Mouse (Mus musculus): ENCODE measurements around the gene Tmem50a.
"Not testable (repeated sequence)": the region's sequence is repeated elsewhere in the genome, so short reads cannot be mapped to it uniquely, and the experiment has no call there.

Gene Tmem50a

DNA sequence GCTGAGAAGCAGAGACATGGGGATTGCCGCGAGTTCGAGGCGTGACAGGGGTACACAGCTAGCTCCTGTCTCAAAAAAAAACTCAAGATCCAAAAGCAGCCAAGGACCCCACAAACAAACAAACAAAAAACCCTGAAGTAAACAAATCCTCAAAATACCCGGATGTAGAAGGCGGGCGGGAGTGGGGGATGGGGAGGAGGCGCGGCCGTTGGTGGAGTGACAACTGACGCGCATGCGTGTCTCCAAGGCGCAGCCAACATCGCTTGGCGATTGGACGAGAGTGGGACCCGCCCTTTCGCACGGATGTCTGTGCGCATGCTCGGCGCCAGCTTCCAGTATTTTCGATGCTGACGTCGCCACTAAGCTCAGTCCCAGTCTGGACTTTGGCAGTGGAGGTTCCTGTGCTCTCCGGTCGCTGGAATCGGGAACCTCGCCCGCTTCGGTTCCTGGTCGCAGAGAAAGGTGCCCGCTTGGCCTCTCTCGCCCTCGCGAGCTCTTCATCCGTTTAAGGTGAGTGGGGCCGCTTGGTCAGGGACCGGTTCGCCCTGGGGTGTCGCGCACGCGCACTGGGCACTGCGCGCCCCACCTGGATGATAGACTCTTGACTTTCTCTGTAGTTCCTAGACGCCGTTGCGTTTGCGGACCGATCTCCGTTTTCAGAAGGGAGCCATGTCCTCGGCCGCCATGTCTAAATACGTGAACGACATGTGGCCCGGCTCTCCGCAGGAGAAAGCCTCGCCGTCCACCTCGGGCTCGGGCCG, 8.6 kb upstream of the Tmem50a start, which contains the start of gene Rsrp1:
TSS of gene Rsrp1 (plus strand) at position 335 of the 761 bp plus-strand sequence.
- peak; percentile 91 for ATAC-seq (ENCODE audit: low TSS enrichment)

DNA sequence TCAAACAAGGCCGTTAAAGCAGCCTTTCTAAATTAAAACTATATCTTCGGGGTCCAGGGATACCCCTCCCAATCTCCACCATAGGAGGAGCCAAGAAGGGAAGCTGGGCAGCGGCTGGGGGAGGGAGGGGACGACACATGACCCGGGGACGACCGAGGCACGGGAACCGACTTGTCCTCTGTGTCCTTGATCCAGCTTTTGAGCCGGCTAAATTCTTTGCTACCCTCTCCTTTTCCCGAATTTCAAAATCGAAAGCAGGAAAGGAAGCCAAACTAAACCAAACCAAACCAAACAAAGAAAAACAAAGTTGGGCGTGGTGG, 8.1 kb upstream of the Tmem50a start:
- ATAC-seq (ENCODE audit: low TSS enrichment) = no peak

DNA sequence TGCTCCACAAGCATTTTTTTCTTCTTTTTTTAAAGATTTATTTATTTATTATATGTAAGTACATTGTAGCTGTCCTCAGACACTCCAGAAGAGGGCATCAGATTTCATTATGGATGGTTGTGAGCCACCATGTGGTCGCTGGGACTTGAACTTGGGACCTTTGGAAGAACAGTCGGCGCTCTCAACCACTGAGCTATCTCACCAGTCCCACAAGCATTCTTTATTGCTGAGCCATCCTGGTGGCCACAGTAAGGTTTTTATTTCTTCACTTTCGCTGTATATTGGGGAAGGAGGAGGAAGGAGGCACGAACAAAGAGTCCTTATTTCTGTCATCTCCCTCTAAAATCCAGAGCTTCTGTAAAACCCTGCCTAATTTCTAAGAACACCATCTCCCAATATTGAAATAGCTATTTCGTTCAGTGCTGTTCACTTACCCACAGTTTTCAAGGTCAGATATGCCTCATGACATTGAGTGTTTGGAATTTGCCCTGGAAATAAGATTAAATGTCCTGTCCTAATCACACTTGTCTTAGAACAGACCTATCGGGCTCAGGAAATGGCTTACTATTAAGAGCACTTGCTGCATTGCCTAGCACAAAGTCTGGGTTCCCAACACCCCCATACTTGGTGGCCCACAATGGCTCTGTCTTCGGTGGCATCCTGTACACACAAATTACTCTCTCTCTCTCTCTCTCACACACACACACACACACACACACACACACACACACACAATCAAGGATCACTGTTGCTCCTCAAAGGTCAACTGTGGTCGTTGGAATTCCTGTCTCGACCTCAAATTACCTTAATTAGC, 7.5 kb upstream of the Tmem50a start:
- no peak for ATAC-seq (ENCODE audit: low TSS enrichment)

DNA sequence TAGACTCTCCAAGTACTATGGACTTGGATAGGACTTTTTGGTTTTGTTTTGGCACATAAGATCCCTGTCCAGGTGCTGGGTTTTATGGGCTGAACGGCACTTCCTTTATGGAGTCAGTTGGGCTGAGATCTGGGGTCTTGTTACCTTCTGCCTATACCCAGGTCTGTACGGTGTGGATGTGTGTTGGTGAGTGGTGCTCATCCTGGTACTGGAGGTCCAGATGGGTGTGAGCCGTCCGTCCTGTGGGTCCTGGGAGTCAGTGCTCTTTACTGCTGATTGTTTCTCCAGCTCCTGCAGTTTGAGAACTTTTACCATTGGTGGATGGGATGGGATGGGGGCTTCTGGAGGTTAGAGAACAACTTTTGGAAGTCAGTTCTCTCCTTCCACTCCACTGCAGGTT, 6.9 kb upstream of the Tmem50a start:
- ATAC-seq (ENCODE audit: low TSS enrichment) = no peak

DNA sequence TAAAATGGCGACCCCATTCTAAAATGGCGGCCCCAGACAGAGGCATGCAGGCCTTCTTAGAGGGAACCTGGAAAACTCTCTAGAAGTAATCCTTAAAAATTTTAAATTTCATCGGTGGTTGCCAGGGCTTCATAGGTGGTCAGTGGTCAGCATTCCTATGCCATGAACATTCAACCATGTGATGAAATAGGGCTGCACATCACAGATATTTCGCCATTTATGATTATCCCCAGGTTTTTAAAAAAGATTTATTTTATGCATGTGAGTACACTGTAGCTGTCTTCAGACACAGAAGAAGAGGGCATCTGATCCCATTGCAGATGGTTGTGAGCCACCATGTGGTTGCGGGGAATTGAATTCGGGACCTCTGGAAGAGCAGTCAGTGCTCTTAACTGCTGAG, 5.8 kb upstream of the Tmem50a start:
- no peak for ATAC-seq (ENCODE audit: low TSS enrichment)

DNA sequence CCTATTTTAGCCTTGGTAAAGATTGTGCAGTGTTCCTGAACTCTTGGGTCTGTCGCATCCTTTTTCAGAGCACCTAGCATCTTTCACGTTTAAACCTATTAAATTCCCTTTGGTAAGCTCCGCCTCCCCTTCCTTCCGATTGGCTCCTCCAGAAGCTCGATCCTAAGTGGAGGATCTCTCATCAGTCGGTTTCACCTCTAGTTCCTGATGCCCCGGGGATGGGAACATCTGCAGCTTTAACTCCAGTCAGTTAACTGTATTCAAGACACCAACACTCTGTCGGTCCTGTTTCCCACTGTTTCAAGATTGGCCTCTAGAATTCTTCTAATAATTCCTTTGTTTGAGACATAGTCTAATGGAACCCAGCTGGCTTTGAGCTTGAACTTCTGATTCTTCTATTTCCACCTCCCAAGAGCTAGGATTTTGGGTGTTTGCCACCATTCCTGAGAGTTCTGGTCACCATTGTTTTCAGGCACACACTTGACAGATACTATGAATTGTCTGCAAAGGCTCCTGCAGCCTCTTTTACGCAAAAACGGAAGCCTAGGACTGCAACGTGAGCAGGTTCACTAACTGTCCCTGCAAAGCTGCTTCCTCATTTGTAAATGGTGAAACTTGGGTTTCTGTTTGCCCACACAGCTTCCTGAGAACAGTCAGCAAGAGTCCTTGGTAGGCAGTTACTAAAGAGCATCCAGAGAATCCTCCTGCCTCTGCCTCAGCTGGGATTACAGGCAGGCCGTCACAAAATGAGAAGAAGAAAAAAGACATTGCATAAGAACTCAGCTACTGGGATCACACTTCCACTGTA, 5.1 kb upstream of the Tmem50a start:
- ATAC-seq (ENCODE audit: low TSS enrichment) = no peak

DNA sequence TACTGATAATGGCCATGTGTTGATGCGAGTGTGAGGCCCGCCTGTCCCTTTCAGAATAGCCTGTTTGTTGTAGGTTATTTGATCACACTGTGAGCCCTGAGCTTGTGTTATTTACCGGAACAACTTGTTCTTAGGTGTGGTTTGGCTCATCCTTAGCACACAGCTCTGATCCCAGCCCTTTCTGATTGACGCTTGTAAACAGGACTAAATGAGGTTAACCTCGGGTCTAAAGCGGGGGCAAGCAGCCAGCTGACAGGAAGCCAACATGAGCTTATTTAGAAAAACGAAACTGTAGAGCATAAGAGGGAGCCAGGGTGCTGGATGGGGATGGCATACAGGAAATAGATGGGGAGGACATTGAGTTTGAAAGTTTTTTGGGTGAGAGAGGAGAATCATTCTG, 3.6 kb upstream of the Tmem50a start:
- no peak for ATAC-seq (ENCODE audit: low TSS enrichment)

DNA sequence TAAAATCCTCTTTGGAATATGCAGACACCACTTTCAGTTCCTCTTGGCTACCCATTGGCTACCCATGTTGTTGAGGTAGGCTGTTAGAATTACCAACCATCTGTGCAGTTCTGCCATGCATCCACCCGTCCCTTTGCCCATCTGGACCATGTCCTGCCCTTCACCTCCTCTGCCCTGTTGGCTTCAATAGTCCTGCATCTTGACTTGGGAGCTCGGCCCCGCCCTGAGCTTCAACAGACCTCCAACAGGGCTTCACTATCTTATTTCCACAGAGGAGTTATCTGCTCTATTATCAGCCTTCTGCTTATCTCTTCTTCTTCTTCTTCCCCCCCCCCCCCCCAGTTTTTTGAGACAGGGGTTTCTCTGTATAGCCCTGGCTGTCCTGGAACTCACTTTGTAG, 2.4 kb upstream of the Tmem50a start:
- ATAC-seq (ENCODE audit: low TSS enrichment) = no peak

DNA sequence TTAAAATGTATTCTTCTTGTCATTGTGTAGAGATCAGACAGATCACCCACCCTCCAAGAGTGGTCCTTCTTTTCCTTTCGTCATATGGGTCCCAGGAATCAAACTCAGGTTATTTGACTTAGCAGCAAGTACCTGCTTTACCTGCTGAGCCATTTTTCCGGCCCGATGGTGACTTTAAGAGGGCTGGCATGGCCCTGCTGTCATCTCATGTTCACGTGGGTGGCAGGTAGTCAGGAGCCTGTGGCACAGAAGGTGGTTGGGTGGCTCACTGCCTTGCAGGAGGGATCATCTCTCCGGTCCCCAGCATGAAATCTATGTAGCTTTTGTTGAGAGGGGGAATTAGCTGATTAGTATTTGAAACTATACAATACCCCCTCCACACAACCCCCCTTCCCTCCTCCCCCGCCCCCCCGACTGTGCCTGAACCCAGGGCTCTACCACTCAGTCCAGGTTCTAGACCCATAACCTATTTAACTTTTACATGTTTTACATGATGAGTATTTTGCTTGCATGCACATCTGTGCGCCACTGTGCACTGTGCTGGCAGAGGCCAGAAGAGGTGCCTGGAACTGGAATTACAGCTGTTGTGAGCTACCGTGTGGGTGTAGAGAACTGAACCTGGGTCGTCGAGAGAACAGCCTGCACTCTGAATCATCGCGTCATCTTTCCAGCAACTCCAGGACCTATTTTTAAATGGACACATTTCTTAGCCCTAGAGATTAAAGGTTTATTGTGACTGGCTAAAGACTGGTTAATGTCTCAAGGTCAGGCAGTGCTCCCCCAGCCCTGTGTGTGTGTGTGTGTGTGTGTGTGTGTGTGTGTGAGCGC, 613 bp upstream of the Tmem50a start:
- no peak for ATAC-seq (ENCODE audit: low TSS enrichment)

DNA sequence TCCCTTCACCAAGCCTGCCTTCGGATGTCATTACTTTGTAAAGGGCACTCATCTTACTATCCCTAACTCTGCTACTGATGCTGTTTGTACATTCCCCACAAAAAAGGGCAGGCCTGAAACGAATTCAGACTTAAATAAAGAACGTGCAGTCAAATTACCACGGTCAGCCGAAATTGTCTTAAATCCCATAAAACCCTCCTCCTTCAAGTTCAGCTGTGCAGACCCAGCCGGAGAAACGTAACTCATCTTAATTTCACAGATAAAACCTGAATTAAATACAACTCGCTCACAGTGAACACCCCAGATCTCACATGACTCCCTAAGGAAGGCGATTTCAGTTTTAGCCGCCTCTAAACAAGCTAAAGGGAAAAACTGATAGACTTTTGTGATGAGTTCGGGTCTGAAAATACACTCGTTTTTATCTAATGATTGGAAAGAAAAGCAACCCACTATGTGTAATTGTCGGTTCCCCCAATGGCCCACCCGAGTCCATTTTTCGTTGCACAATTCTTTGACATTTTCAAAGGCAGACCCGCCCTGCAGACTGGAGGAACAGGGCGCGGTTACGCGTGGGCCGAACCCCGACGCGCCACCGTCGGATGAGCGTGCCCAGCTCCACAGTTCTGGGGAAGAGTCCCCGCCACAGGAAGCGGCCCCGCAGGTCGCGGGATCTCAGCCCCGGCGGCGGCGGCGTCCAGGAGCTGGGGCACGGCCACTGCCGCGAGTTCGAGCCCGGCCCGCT, 531 bp downstream of the Tmem50a start:
- ATAC-seq (ENCODE audit: low TSS enrichment) = peak; percentile 56

DNA sequence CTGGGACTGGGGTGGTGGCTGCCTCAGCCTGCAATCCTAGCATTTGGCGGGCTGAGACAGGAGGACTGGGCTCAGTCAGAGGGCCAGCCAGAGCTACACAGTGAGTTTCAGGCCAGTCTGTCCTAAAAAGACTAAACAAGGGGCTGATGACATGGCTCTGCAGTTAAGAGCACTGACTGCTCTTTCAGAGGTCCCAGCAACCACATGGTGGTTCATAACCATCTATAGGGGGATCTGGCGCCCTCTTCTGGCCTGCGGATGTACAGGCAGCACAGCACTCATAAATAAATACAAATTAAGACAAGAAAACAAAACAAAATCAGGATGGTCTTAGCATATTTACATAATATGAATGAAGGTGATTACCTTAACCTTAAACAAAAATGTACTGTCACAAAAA, 1.4 kb downstream of the Tmem50a start:
- 0 out of 2 replicates have a peak, but pooled peaks have one; percentile 13 for ATAC-seq (ENCODE audit: low TSS enrichment)

DNA sequence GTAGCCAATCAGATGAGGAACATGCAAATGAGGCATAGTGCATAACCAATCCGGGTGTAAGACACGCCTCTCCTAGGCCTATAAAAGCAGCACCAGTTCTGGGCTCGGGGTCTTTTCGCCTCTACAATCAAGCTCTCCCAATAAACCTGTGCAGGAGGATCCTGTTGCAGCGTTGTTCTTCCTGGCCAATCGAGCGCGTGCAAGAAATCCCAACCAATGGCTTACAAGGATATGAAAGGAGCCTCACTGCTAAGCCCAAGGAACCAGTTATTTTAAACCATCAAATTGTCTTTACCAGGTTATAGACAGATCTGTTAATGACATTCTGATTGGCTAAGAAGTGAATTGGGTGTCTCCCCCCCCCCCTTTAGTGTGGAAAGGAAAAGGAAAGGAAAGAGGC, 3.4 kb downstream of the Tmem50a start:
- ATAC-seq (ENCODE audit: low TSS enrichment) = not testable (repeated sequence)

DNA sequence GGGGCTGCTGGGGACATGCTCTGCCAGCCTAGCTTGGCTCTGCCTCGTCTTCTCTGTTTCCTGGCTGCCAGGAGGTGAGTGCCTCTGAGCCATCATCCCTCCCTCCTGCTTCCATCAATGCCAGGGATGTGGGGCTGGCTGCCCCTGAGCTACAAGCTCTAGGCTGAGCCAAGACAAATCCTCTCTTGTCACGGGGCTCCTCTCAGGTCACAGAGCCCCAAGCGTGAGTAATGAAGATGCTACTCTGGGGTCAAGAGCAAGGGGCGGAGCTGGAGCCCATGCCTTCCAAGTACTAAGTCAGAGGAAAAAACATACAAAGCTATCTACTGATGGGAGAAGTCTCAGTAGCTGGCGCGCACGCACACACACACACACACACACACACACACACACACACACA, 11.8 kb downstream of the Tmem50a start:
- no peak for ATAC-seq (ENCODE audit: low TSS enrichment)

DNA sequence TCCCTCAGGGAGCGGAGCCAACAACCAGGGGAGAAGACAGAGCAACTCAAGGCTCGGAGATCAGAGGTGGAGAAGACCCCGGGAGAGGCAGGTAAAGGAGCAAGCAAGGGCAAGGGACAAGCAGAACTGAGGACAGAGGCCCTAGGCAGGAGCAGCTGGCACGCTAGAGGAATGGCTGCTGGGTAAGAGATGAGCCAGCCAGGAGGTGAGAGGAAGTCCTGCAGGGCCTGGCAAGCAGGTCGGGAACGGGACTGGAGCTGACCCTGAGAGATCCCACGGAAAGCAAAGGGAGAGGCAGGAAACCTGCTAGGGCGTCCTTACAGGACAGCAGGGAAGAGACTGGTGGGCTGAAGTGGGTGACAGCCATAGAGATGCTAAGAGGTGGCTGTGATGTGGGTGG, 13.7 kb downstream of the Tmem50a start:
- ATAC-seq (ENCODE audit: low TSS enrichment) = no peak

DNA sequence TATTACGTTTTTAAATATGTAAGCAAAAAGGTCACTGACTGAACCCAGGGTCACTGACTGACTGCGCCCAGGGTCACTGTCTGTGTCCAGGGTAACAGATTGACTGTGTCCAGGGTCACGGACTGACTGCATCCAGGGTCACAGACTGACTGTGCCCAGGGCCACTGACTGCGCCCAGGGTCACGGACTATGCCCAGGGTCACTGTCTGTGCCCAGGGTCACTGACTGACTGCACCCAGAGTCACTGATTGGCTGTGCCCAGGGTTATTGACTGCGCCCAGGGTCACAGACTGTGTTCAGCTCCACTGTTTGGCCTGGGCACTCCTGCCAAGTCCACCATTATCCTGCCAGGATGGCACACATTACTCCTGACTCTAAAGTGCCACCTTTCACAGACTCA, 17.6 kb downstream of the Tmem50a start:
- no peak for ATAC-seq (ENCODE audit: low TSS enrichment)

DNA sequence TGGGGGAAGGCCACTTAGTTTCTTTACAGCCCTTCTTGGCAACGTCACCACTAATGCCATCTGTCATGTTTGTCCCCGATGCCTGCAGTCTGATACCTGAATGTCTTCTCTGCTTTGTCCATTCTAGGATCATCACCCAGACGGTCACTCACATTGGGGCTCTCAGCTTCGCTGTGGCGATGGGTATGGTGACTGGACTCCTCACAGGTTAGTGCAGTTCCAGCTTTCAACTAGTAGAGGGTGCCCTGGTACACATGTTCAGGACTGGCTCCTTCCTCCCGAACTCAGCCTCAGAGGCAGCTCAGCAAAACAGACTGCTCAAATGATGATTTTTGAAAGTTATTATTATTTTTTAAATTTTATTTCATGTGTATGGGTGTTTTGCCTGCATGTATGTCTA, 22.7 kb downstream of the Tmem50a start:
- ATAC-seq (ENCODE audit: low TSS enrichment) = no peak

DNA sequence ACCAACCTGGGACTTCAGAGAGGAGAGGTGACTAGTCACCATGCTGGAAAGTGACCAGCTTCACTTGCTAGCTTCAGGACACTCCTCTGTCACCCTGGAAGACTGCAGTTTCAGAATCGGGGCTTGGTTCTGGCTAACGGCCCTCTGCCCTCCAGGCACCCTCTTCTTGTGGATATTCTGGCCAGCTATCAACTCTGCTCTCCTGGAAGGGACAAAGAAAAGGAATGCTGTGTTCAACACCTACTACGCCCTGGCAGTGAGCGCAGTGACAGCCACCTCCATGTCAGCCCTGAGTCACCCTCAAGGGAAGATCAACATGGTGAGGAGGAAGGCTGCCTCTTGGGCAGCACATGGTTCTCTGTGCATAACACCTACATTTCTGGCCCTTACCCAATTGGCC, 30.5 kb downstream of the Tmem50a start:
- 0 out of 2 replicates have a peak, but pooled peaks have one; percentile 16 for ATAC-seq (ENCODE audit: low TSS enrichment)

DNA sequence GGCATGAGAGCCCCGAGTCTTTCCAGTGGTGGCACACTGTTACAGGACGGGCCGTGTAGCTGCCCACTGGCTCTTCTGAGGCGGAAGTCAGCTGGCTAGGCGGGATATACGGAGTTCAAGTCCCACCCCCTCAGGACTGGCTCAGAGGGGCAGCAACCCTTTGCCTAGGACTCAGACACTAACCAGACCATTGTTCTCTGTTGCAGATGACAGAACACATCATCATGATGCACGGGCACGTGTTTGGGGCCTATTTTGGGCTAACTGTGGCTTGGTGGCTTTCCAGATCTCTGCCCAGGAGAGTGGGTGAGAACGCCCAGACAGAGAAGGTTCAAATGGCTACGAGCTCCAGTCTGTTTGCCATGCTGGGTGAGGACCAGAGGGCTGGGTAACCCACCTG, 31.0 kb downstream of the Tmem50a start:
- no peak for ATAC-seq (ENCODE audit: low TSS enrichment)

DNA sequence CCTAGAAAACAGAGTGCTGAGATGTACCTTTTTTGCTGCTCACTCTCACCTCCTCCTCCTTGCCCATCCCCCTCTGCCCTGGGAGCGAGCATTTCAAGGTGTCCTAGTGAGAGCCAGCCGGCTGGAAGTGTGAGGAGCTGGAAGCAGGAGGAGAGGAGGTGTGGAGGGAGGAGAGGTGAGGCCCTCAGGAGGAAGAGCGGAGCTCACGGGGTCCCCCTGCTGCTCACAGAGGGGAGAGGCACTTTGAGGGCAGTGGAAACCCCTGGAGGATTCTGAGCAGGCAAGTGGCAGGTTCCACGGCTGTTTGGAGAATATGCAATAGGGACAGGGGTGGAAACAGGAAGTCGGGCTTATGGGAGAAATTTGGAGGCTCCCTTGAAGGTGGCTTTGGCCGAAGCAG, 31.6 kb downstream of the Tmem50a start:
- ATAC-seq (ENCODE audit: low TSS enrichment) = no peak

DNA sequence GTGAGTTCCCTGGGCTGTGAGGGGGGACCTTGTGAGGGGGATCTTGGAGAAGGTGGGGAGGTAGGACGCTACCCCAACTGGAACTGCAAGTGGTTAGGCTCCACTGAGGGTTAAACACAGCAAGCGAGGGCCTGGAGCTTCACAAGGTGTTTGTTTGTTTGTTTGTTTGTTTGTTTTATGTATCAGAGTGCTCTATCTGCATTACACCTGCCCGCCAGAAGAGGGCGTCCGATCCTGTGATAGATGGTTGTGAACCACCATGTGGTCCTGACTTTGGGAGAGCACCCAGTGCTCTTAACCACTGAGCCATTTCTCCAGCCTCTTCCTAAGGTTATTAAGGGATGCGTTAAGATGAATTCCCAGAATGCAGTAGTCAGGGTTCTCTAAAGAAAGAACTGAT, 34.8 kb downstream of the Tmem50a start:
- no peak for ATAC-seq (ENCODE audit: low TSS enrichment)

DNA sequence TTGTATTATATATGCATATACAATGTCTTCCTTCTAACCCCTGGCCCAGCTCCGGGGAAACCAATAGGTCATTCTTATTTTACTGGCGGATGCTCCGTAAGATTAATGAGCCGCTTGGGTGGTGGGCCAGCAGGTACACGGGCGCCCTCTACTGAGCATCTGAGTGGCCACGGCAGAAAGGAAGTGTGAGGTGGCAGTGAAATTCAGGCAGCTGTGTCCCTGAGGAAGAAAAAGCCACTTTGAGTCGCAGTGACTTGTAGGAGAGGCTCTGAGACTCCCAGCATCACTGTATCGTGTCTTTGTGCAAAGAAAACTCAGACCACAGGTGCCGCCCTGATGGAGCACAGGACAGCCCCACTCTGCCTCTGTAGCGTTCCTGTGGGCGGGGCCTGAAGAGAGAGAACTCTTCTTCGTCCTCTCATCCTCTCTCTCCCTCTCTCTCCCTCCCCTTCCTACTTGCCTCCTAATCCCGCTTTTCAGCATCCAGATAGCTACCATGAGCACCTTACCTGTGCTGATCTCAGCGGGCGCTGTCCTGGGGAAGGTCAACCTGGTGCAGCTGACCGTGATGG, 35.3 kb downstream of the Tmem50a start:
- peak; percentile 85 for ATAC-seq (ENCODE audit: low TSS enrichment)

Data from frontal cortex, adult (tissue).